Mouse (Mus musculus) brain, adult 2 months (tissue): ENCODE measurements around the gene Plxnc1.

Experiments used
- DNase-seq: peaks from one replicate; pipeline ENCODE4 v3.0.0; 2011; ENCODE audit warnings: low read depth, low spot score

The Plxnc1 gene

GRCm38 (mm10) chr10:94823971-94824760 lies 120.5 kb downstream of the Plxnc1 start:
- DNase-seq, result no peak

- DNase-seq, result peak; percentile 66
These were observed 125.6 kb downstream of the Plxnc1 start for GRCm38 (mm10) chr10:94818781-94819665.

DNA sequence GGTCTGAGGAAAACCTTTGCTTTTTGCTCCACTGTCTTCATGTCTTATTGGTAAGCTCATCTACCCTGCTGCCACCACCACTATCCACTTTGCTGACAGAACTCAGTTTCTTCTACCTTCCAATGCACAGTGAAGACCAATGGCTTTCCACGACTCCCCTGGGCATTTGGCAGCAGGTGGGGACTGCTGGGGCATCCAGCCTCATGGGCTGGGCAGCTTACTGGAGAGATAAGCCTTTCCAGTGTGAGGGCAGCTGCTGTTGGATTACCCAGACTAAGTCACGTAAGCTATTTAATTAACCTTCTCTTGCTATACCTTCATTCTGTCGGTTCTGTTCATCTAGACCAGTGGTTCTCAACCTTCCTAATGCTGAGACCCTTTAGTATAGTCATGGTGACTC lies 126.5 kb downstream of the Plxnc1 start:
- no peak for DNase-seq

DNA sequence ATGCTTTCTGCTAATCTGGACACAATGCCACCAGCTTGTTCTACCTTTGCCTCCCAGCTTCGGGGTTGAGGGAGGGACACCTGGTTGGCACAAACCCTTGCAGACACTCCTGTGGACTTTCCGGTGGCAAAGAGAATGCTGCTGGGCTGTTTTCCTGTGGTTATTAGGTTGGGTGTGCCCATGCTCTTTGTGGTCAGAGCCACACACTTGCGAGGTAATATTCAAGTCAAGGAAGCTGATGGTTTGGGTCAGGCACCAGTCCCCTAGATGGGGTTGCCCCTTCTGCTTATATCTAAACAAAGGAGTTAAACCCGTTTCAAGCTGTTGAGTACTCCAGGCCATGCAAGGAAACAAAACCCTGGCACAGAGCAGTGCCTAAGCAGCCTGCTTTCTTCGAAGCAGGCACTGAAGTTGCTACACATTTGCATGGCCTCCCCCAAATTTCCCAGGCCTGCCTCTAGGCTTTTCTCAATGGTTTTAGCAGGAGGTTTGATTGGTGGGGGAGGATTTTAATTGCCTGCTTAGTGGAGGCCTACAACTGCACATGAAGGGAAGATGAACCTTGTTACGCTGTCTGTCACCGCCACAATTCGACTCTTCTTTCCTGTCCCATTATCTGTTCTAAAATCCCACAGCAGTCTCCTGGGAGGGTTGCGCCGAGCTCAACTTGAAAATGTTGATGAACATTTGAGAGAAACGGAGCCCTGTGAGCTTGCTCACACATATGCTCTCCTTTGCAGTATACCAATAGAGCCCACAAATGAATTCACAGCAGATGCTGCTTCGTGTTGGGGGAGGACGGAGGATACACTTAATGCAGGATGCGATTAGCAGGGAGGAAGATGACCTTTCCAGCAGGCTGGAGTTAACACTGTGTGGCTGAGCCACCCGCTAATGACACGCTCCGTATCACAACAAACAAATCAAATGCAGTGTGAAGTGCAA lies 132.5 kb downstream of the Plxnc1 start:
- peak; percentile 70 for DNase-seq

- DNase-seq, result no peak
These were observed 134.6 kb downstream of the Plxnc1 start for GRCm38 (mm10) chr10:94809946-94810472.

GRCm38 (mm10) chr10:94808275-94808674 lies 136.4 kb downstream of the Plxnc1 start:
- DNase-seq, result no peak

DNA sequence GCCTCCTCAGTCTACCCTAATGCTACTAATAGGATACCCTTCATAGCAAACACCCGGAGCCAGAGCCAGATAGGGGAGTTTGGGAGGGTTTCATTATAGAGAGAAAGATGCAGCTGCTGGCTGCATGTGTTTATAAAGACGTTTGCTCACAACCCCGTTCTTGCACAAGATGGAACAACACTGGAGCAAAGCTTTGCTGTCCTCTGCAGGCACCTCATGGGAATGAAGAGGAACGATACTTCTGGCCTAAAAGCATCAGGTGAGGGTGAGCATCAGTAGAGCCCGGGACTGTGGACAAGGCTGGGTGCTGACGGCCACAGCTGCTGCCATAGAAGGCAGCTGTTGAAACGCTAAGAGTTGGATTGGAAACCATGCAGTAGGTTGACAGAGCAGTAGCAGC lies 137.3 kb downstream of the Plxnc1 start:
- peak; percentile 32 for DNase-seq

DNA sequence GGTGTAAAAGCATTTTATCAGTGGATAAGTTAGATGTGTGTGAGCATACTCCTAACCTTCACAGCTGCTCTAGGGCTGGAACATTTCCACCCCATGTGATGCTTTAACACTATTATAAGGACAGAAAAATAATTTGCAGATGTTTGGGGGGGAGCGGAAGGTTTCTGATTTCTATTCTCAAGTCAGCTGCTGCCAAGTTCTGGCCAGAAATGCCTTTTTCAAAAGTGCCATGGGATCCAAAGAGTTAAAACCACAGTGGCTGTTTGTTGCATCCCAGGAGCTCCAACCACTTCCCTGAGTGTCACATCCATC lies 139.8 kb downstream of the Plxnc1 start:
- no peak for DNase-seq

GRCm38 (mm10) chr10:94804029-94804908 lies 140.4 kb downstream of the Plxnc1 start:
- peak; percentile 61 for DNase-seq

- no peak for DNase-seq
These were observed 143.8 kb downstream of the Plxnc1 start for GRCm38 (mm10) chr10:94800677-94801354.

GRCm38 (mm10) chr10:94799485-94800239 lies 145.0 kb downstream of the Plxnc1 start:
- no peak for DNase-seq

DNA sequence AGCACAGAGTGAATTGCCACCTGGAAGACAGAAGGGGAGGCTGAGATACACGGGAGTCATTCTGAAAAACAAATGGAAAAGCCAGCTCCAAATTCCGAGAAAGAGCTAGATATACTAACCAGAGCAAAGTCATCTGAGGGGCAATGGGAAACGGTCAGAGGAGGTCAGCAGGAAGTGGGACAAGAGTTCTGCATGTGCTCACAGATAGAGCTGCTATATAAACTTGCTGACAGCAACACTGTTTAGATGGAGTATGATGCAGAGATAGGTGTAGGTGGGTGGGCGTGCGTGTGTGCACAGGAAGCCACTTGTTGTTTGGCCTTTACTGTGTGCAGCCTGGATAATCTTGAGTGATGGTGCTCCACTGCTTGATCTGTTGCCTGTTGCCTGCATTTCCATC lies 146.5 kb downstream of the Plxnc1 start:
- no peak for DNase-seq

DNA sequence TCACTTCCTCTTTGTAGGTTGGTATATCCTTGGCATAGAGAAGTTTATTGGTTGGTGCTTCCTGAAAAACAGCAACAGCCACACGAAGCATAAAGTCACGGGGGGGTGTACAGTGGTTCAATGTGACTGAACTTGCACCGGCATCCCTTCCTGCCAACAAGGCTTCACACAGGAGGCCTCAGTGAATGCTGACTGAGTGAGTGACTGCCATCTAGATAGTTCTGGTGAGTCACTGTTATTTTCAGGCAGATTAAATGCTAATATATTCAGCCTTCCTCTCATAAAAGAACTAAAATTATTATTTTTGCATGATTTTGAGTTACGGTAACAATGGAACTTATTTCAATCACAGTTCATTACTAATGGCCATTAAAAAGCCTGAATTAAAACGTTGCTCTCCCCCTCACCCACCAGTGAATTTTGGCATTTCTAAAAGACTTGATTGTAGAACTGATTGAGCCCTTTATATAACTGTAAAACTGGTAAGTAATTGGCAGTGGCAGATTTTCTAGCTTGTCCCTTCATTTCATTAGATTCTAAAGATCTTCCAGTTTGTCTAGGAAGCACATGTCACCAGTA lies 149.9 kb downstream of the Plxnc1 start:
- DNase-seq, result peak; percentile 57

DNA sequence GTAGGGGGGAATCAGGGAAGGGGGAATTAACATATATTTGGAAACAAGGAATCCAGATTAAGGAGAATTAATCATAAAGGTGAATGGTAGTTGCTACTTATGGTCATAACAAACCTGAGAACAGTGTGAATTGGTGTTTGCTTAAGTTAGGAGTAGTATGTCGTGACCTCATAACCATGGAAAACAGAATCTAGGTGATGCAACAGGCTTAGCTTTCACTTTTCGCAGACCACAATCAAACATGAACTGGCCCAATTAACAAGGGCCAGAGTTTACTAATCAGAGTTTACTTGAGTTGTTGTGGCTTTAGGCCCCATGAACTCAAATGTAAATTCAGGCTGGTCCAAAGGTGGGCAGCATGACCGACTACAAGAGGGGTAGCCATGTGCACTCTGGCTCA lies 150.7 kb downstream of the Plxnc1 start:
- DNase-seq, result no peak

DNA sequence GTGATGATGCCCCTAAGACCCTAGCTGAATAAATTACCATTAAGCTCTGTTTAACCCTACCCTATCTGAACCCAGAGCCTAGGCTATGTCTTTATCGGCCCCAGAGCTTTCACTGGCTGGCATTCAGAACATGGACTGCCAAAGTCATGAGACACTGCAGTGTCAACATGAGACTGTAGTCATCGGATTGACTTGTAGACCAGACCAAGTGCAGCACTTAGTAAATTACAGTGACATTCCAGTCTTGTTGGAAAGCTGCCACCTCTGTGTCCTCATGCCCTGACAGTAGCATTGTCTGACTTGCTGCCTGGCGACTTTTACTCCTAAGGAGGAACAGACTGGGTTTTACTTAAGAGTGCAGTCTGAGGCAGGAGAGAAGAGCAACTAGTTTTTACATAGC lies 155.4 kb downstream of the Plxnc1 start:
- DNase-seq, result no peak

GRCm38 (mm10) chr10:94780618-94781262 lies 163.9 kb downstream of the Plxnc1 start:
- no peak for DNase-seq

DNA sequence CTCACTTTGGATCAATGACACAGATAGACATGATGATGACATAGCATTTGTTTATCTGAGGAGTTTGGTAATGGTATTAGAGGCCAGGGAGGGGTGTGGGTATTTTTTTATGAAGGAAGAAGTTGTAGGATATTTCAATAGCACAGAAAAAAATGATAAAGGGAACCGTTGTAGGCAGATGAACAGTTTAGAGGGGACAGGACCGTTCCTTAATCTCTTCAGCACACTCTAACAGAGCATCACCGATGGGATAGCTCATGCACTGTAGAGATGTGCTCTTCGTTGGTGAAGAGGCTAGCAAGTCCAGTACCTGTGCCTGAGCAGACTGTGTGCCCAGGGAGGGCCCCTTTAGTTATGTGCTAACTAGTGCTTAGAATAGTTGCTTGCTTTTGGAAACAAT lies 165.3 kb downstream of the Plxnc1 start:
- no peak for DNase-seq

DNA sequence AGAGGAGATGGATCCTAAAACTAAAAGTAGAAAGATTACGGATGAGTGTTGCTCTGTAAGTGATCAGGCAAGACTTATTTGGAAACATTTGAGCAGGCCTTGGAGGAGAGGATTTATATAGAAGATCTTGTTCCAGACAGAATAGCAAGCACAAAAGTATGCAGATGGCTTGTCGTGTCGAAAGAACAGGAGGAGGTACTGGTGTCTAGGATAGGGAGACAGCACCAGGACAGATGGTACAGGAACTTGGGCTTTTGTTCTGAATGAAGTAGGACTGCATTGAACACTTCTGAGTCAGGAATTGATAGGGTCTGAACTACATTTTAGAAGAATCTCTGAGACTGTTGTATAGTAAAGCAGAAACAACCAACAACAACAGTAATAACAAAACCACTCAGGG lies 167.1 kb downstream of the Plxnc1 start:
- peak; percentile 84 for DNase-seq
